Mouse (Mus musculus) heart, postnatal 0 days (tissue): Measurements from ENCODE around the gene Pglyrp1.
A peak's percentile ranks its signal among the peaks of the same experiment; 100 is the strongest.

ENCODE experiments used
- CTCF ChIP-seq: IDR thresholded peaks from 2 replicates; pipeline ENCODE4 v1.5.1; 2016; ENCODE audit warnings: antibody characterized with exemption, control low read depth, low read depth
- EP300 ChIP-seq: IDR thresholded peaks from 2 replicates; pipeline ENCODE4 v1.6.1; 2016; ENCODE audit warnings: antibody characterized with exemption, low read depth

- TF ChIP-seq EP300 (no peak), CTCF (peak; percentile 24)
Observed at GRCm38 (mm10) chr7:18925162-18925938, 54.2 kb downstream of the Pglyrp1 start, which contains the start of gene Nova2.
